Mouse (Mus musculus) stomach, embryonic 15.5 days (tissue): ENCODE measurements around the gene Ktn1. TPM values are rescaled to one million over a fixed set of nuclear protein-coding genes. Genes with fewer than 3 reads are reported as not detected.

ENCODE experiments used
- ATAC-seq: fragments of 200-750 bp; cut with Nextera tagmentation; 2 replicates; pipeline ENCODE4 v1.8.0; 2017; ENCODE audit warnings: low read depth, moderate number of reproducible peaks, moderate TSS enrichment; ENCODE audit not compliant: insufficient read depth, low FRiP score
- H3K27ac ChIP-seq: fragments of 300-500 bp; sonication (generic); 2 replicates; pipeline ENCODE4 v1.5.1; 2015; ENCODE audit warnings: mild to moderate bottlenecking, inconsistent platforms
- H3K27me3 ChIP-seq: fragments of 300-500 bp; sonication (generic); replicated peaks from 2 replicates; pipeline ENCODE4 v1.6.1; 2015; ENCODE audit warnings: inconsistent platforms
- H3K36me3 ChIP-seq: fragments of 300-500 bp; sonication (generic); 2 replicates; pipeline ENCODE4 v1.6.1; 2015; ENCODE audit warnings: inconsistent platforms
- H3K4me1 ChIP-seq: fragments of 300-500 bp; sonication (generic); 2 replicates; pipeline ENCODE4 v1.6.1; 2015; ENCODE audit warnings: inconsistent platforms
- H3K4me2 ChIP-seq: fragments of 300-500 bp; sonication (generic); 2 replicates; pipeline ENCODE4 v1.6.1; 2015; ENCODE audit warnings: mild to moderate bottlenecking, inconsistent platforms
- H3K4me3 ChIP-seq: fragments of 300-500 bp; sonication (generic); replicated peaks from 2 replicates; pipeline ENCODE4 v1.5.1; 2015; ENCODE audit warnings: inconsistent platforms
- H3K9ac ChIP-seq: fragments of 300-500 bp; sonication (generic); 2 replicates; pipeline ENCODE4 v1.6.1; 2015; ENCODE audit warnings: inconsistent platforms
- H3K9me3 ChIP-seq: fragments of 300-500 bp; sonication (generic); 2 replicates; pipeline ENCODE4 v1.6.1; 2016; ENCODE audit warnings: inconsistent platforms
- WGBS: fragments of 180-500 bp; shearing (Covaris S2); methylation state at CpG from one replicate; pipeline ENCODE4 v1.1.7; 2015; 5-methylcytosine and 5-hydroxymethylcytosine counted together
- polyA plus RNA-seq: library from polyadenylated mRNA; unstranded; fragments of >200 nt; fragmentation: Nextera tagmentation; extraction: Ambion mirVana; gene quantifications from 2 replicates; pipeline ENCODE4 v1.2.1, GENCODE M21; 2015

The Ktn1 gene
- polyA plus RNA-seq: 53.7 and 60.1 TPM in 2 replicates

GRCm38 (mm10) chr14:47648218-47648617 lies at the start of gene Ktn1:
Ktn1 (plus strand) TSS chr14:47648448.
- Histone ChIP-seq H3K4me2 (peak within 1 kb of the TSS; percentile 72), H3K4me3 (peak within 1 kb of the TSS; percentile 99), H3K9ac (peak within 1 kb of the TSS; percentile 84), H3K4me1 (peaks cover 5% of the 10 kb centered on the region; the same call in 1 of the 2 replicates), H3K9me3 (no peaks in the 10 kb centered on the region), H3K27me3 (no peaks in the 10 kb centered on the region), H3K36me3 (no peaks in the 10 kb centered on the region), H3K27ac (peak within 1 kb of the TSS; percentile 98)
- WGBS: 43% methylated on average over 5 of the region's 5 CpGs
- no peak for ATAC-seq

- H3K27ac ChIP-seq: no peak overlapping the region
- no peak overlapping the region for H3K9ac ChIP-seq
- ATAC-seq: no peak; the same call in 1 of the 2 replicates
- H3K27me3 ChIP-seq: no peaks in the 10 kb centered on the region
- no peaks in the 10 kb centered on the region for H3K9me3 ChIP-seq
- H3K4me1 ChIP-seq: no peaks in the 10 kb centered on the region
- no peak overlapping the region for H3K4me3 ChIP-seq
- 39% methylated on average over 7 of the region's 7 CpGs for WGBS
- H3K36me3 ChIP-seq: no peaks in the 10 kb centered on the region
- no peak overlapping the region for H3K4me2 ChIP-seq
Observed at GRCm38 (mm10) chr14:47613254-47613653, 35.0 kb upstream of the Ktn1 start.

GRCm38 (mm10) chr14:47618891-47619290 lies 29.4 kb upstream of the Ktn1 start:
- no peaks in the 10 kb centered on the region for H3K36me3 ChIP-seq
- H3K9me3 ChIP-seq: no peaks in the 10 kb centered on the region
- no peak for ATAC-seq
- H3K4me3 ChIP-seq: no peak overlapping the region
- no peak overlapping the region for H3K9ac ChIP-seq
- no peaks in the 10 kb centered on the region for H3K4me1 ChIP-seq
- no peak overlapping the region for H3K27ac ChIP-seq
- no peaks in the 10 kb centered on the region for H3K27me3 ChIP-seq
- 84% methylated on average over 5 of the region's 5 CpGs for WGBS
- no peak overlapping the region for H3K4me2 ChIP-seq

- no peaks in the 10 kb centered on the region for H3K9me3 ChIP-seq
- no peaks in the 10 kb centered on the region for H3K4me1 ChIP-seq
- H3K27ac ChIP-seq: no peak overlapping the region
- no peaks in the 10 kb centered on the region for H3K36me3 ChIP-seq
- 88% methylated on average over 5 of the region's 5 CpGs for WGBS
- no peak overlapping the region for H3K9ac ChIP-seq
- ATAC-seq: no peak
- H3K4me2 ChIP-seq: no peak overlapping the region
- no peaks in the 10 kb centered on the region for H3K27me3 ChIP-seq
- no peak overlapping the region for H3K4me3 ChIP-seq
Observed at GRCm38 (mm10) chr14:47621901-47622300, 26.3 kb upstream of the Ktn1 start.

- no peak overlapping the region for H3K4me3 ChIP-seq
Observed at GRCm38 (mm10) chr14:47624837-47625236, 23.4 kb upstream of the Ktn1 start.

GRCm38 (mm10) chr14:47626143-47626542 lies 22.1 kb upstream of the Ktn1 start:
- WGBS: 75% methylated on average over 4 of the region's 4 CpGs
- Histone ChIP-seq H3K4me3 (no peak overlapping the region), H3K4me2 (no peak overlapping the region), H3K9ac (no peak overlapping the region), H3K4me1 (no peaks in the 10 kb centered on the region), H3K36me3 (no peaks in the 10 kb centered on the region), H3K27ac (no peak overlapping the region), H3K27me3 (no peaks in the 10 kb centered on the region), H3K9me3 (no peaks in the 10 kb centered on the region)
- no peak for ATAC-seq

More at GRCm38 (mm10) chr14:47624837-47625236, 23.4 kb upstream of the Ktn1 start:
- Histone ChIP-seq H3K27me3 (no peaks in the 10 kb centered on the region), H3K9ac (no peak overlapping the region), H3K27ac (peak overlapping the region; percentile 51; the same call in 1 of the 2 replicates), H3K4me1 (no peaks in the 10 kb centered on the region), H3K36me3 (no peaks in the 10 kb centered on the region), H3K4me2 (no peak overlapping the region), H3K9me3 (no peaks in the 10 kb centered on the region)
- no peak for ATAC-seq
- 59% methylated on average over 3 of the region's 3 CpGs for WGBS

- no peak for ATAC-seq
- WGBS: 60% methylated on average over 2 of the region's 2 CpGs
- Histone ChIP-seq H3K9me3 (no peaks in the 10 kb centered on the region), H3K9ac (no peak overlapping the region), H3K27ac (no peak overlapping the region), H3K4me3 (no peak overlapping the region), H3K36me3 (no peaks in the 10 kb centered on the region), H3K4me2 (no peak overlapping the region), H3K4me1 (no peaks in the 10 kb centered on the region), H3K27me3 (no peaks in the 10 kb centered on the region)
Observed at GRCm38 (mm10) chr14:47626812-47627211, 21.4 kb upstream of the Ktn1 start.

GRCm38 (mm10) chr14:47627360-47627759 lies 20.9 kb upstream of the Ktn1 start:
- Histone ChIP-seq H3K9ac (no peak overlapping the region), H3K4me3 (no peak overlapping the region), H3K4me1 (no peaks in the 10 kb centered on the region), H3K36me3 (no peaks in the 10 kb centered on the region), H3K27ac (no peak overlapping the region), H3K27me3 (no peaks in the 10 kb centered on the region), H3K9me3 (no peaks in the 10 kb centered on the region), H3K4me2 (no peak overlapping the region)
- no peak for ATAC-seq
- 76% methylated on average over 5 of the region's 5 CpGs for WGBS

GRCm38 (mm10) chr14:47632419-47632818 lies 15.8 kb upstream of the Ktn1 start:
- Histone ChIP-seq H3K9ac (no peak overlapping the region), H3K4me1 (peaks cover 16% of the 10 kb centered on the region), H3K4me2 (no peak overlapping the region), H3K27me3 (no peaks in the 10 kb centered on the region), H3K9me3 (no peaks in the 10 kb centered on the region), H3K36me3 (no peaks in the 10 kb centered on the region), H3K27ac (no peak overlapping the region), H3K4me3 (no peak overlapping the region)
- 81% methylated on average over 1 of the region's 1 CpGs for WGBS
- no peak for ATAC-seq

GRCm38 (mm10) chr14:47634410-47634809 lies 13.8 kb upstream of the Ktn1 start:
- no peak overlapping the region for H3K9ac ChIP-seq
- no peak overlapping the region for H3K4me3 ChIP-seq
- H3K27ac ChIP-seq: no peak overlapping the region
- peak; percentile 70; the same call in 1 of the 2 replicates for ATAC-seq
- H3K27me3 ChIP-seq: no peaks in the 10 kb centered on the region
- no peaks in the 10 kb centered on the region for H3K36me3 ChIP-seq
- H3K4me2 ChIP-seq: peak overlapping the region; percentile 25; the same call in 1 of the 2 replicates
- peaks cover 16% of the 10 kb centered on the region for H3K4me1 ChIP-seq
- H3K9me3 ChIP-seq: no peaks in the 10 kb centered on the region
- 17% methylated on average over 9 of the region's 9 CpGs for WGBS

GRCm38 (mm10) chr14:47634846-47635245 lies 13.4 kb upstream of the Ktn1 start:
- H3K4me2 ChIP-seq: peak overlapping the region; percentile 25; the same call in 1 of the 2 replicates
- H3K4me1 ChIP-seq: peaks cover 16% of the 10 kb centered on the region
- no peaks in the 10 kb centered on the region for H3K27me3 ChIP-seq
- no peak overlapping the region for H3K4me3 ChIP-seq
- 50% methylated on average over 7 of the region's 7 CpGs for WGBS
- no peak overlapping the region for H3K9ac ChIP-seq
- no peaks in the 10 kb centered on the region for H3K36me3 ChIP-seq
- H3K27ac ChIP-seq: no peak overlapping the region
- no peaks in the 10 kb centered on the region for H3K9me3 ChIP-seq
- ATAC-seq: no peak

GRCm38 (mm10) chr14:47638316-47638895 lies 9.8 kb upstream of the Ktn1 start:
- WGBS: 71% methylated on average over 4 of the region's 4 CpGs

More at GRCm38 (mm10) chr14:47638316-47638895, 9.8 kb upstream of the Ktn1 start:
- Histone ChIP-seq H3K9ac (no peak overlapping the region), H3K27ac (no peak overlapping the region), H3K4me2 (no peak overlapping the region), H3K4me3 (no peak overlapping the region), H3K36me3 (no peaks in the 10 kb centered on the region), H3K9me3 (no peaks in the 10 kb centered on the region), H3K27me3 (no peaks in the 10 kb centered on the region), H3K4me1 (peaks cover 16% of the 10 kb centered on the region)
- no peak for ATAC-seq
